Mouse (Mus musculus) liver, postnatal 0 days (tissue): ENCODE results near the gene Hivep3. TPM values are rescaled to one million over a fixed set of nuclear protein-coding genes. Genes with fewer than 3 reads are reported as not detected.

Source experiments
- ATAC-seq: fragments of 200-750 bp; cut with Nextera tagmentation; 2 replicates; pipeline ENCODE4 v1.8.0; 2017; ENCODE audit warnings: mild to moderate bottlenecking, moderate library complexity
- DNase-seq: peaks from one replicate; pipeline ENCODE4 v3.0.0-alpha.2; 2016
- H3K27ac ChIP-seq: fragments of 300-500 bp; sonication (generic); 2 replicates; pipeline ENCODE4 v1.5.1; 2014; ENCODE audit warnings: antibody characterized with exemption, moderate library complexity, mild to moderate bottlenecking, low read depth
- H3K27me3 ChIP-seq: fragments of 300-500 bp; sonication (generic); 2 replicates; pipeline ENCODE4 v1.6.1; 2014; ENCODE audit warnings: low read length, control low read depth, mixed read lengths; ENCODE audit not compliant: insufficient read depth
- H3K36me3 ChIP-seq: fragments of 300-500 bp; sonication (generic); replicated peaks from 2 replicates; pipeline ENCODE4 v1.6.1; 2014; ENCODE audit warnings: mild to moderate bottlenecking, control low read depth, low read length, moderate library complexity, mixed read lengths; ENCODE audit not compliant: insufficient read depth
- H3K4me1 ChIP-seq: fragments of 300-500 bp; sonication (generic); 2 replicates; pipeline ENCODE4 v1.6.1; 2014; ENCODE audit warnings: antibody characterized with exemption, mild to moderate bottlenecking, control low read depth; ENCODE audit not compliant: insufficient read depth
- H3K4me2 ChIP-seq: fragments of 300-500 bp; sonication (generic); 2 replicates; pipeline ENCODE4 v1.6.1; 2014; ENCODE audit warnings: low read depth, mild to moderate bottlenecking, low read length, moderate library complexity, mixed read lengths
- H3K4me3 ChIP-seq: fragments of 300-500 bp; sonication (generic); 2 replicates; pipeline ENCODE4 v1.5.1; 2014; ENCODE audit warnings: low read depth, low read length
- H3K9ac ChIP-seq: fragments of 300-500 bp; sonication (generic); replicated peaks from 2 replicates; pipeline ENCODE4 v1.6.1; 2014; ENCODE audit warnings: mild to moderate bottlenecking, moderate library complexity
- H3K9me3 ChIP-seq: fragments of 300-500 bp; sonication (generic); 2 replicates; pipeline ENCODE4 v1.6.1; 2016; ENCODE audit warnings: mild to moderate bottlenecking, control low read depth, low read length, mixed read lengths
- CTCF ChIP-seq: sonication (generic); IDR thresholded peaks from 2 replicates; pipeline ENCODE4 v1.5.1; 2016; ENCODE audit warnings: antibody characterized with exemption, low read depth
- EP300 ChIP-seq: IDR thresholded peaks from 2 replicates; pipeline ENCODE4 v1.6.1; 2016; ENCODE audit warnings: antibody characterized with exemption, low read depth, mild to moderate bottlenecking
- WGBS: fragments of 180-500 bp; shearing (Covaris S2); extraction: QIAGEN DNeasy Blood & Tissue Kit; methylation state at CpG from one replicate; pipeline ENCODE4 v1.1.7; 2014; ENCODE audit not compliant: insufficient replicate concordance; 5-methylcytosine and 5-hydroxymethylcytosine counted together
- polyA plus RNA-seq: library from polyadenylated mRNA; unstranded; fragments of >200 nt; fragmentation: Nextera tagmentation; extraction: Ambion mirVana; gene quantifications from 2 replicates; pipeline ENCODE4 v1.2.1, GENCODE M21; 2015

The Hivep3 gene
- polyA plus RNA-seq, 1 experiment from 2014 or later, result 3.8 TPM

DNA sequence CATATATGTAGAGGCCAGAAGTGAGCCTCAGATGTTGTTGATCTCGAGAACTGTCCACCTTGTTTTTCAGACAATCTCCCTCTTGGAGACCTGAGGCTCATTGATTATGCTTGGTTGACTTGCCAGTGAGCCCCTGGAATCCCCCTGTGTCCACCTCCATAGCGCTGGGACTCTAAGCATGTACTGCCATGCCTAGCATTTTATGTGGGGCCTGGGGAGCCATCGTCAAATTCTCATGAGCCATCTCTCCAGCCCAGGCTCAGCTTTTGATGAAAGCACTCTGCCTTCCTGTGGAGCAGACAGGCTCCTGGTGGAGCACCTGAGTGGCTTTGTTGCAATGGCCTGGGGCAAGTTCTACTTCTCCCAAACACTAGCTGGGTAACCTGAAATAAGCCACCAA lies 316.3 kb downstream of the Hivep3 start:
- WGBS, result 79% methylated on average over 3 of the region's 3 CpGs

DNA sequence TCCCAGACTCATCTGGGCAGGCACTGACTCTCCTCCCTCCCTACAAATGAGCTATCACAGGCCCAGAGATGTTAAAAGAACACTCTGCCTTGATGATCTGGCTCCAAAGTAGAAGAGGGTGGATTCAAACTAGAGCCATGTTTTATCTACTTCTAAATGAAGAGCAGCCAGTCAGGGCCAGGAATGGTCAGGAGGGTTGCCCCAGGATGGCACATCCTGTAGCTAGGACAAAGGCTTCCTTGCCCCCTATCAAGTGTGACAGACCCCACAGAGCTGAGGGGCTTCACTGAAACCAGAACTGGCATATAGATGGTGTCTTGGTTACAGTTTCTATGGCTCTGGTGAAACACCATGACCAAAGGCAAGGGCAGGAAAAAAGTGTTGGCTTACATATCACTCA lies 318.9 kb downstream of the Hivep3 start:
- Histone ChIP-seq H3K9me3 (no peaks in the 10 kb centered on the region), H3K27me3 (no peaks in the 10 kb centered on the region), H3K4me1 (peaks cover 5% of the 10 kb centered on the region; the same call in 1 of the 2 replicates), H3K36me3 (no peaks in the 10 kb centered on the region), H3K4me3 (no peak overlapping the region), H3K27ac (no peak overlapping the region), H3K4me2 (no peak overlapping the region), H3K9ac (no peak overlapping the region)
- no peak for TF ChIP-seq EP300
- TF ChIP-seq CTCF, result no peak
- no peak for ATAC-seq
- DNase-seq, result no peak

More for the DNA sequence above, 316.3 kb downstream of the Hivep3 start:
- ATAC-seq (no peak), DNase-seq (no peak)
- no peaks in the 10 kb centered on the region for H3K36me3 ChIP-seq
- peaks cover 5% of the 10 kb centered on the region; the same call in 1 of the 2 replicates for H3K4me1 ChIP-seq
- H3K27me3 ChIP-seq, result no peaks in the 10 kb centered on the region
- TF ChIP-seq EP300 (no peak), CTCF (no peak)
- no peaks in the 10 kb centered on the region for H3K9me3 ChIP-seq
- no peak overlapping the region for H3K4me2 ChIP-seq
- no peak overlapping the region for H3K9ac ChIP-seq
- no peak overlapping the region for H3K4me3 ChIP-seq
- H3K27ac ChIP-seq, result no peak overlapping the region

DNA sequence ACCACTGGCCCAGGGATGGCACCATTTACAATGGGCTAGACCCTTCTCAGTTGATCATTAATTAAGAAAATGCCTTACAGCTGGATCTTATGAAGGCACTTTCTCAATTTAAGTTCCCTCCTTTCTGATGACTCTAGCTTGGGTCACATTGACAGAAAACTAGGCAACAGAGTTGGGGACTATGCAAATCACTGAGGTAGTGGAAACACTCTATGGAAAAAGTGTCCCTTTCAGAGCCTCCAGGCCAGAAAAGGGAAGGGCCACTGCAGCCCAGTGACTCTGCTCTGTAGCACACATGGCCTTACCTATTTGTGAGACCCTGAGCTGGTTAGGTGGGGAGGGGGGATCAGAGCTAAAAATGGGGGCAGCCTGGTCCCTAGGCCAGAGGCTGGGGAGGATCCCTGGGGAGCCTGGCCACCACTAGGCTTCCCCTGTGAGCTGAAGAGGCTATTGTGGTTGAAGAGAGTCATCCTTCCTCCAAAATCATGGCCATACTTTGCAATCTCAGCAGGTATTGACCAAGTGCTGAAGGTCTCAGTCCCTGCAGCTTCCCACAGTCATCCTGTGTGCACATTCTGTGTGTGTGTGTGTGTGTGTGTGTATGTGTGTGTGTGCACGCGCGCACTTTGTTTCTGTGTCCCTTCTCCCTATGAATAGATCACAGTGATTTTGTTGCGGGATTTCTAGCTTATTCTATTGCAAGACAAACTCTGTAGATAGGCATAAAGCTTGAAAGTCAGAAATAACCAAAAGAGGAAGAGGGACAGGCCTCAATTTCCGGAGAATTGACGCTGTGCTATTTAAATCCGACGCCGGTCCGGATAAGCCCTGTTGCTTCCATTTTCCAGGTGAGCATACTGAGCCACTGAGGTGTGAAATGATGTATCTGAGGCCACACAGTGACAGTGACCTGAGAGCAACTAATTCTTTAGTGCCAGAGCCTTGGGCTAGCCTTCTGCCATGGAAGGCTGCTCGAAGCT lies 319.7 kb downstream of the Hivep3 start:
- no peak overlapping the region for H3K4me3 ChIP-seq
- no peak for ATAC-seq
- peak overlapping the region; percentile 44; the same call in 1 of the 2 replicates for H3K27ac ChIP-seq
- H3K27me3 ChIP-seq, result no peaks in the 10 kb centered on the region
- 52% methylated on average over 11 of the region's 11 CpGs for WGBS
- H3K9ac ChIP-seq, result no peak overlapping the region
- no peaks in the 10 kb centered on the region for H3K36me3 ChIP-seq
- DNase-seq, result no peak
- H3K4me1 ChIP-seq, result peaks cover 5% of the 10 kb centered on the region; the same call in 1 of the 2 replicates
- no peaks in the 10 kb centered on the region for H3K9me3 ChIP-seq
- no peak for TF ChIP-seq EP300
- no peak for TF ChIP-seq CTCF
- peak overlapping the region; percentile 6; the same call in 1 of the 2 replicates for H3K4me2 ChIP-seq

DNA sequence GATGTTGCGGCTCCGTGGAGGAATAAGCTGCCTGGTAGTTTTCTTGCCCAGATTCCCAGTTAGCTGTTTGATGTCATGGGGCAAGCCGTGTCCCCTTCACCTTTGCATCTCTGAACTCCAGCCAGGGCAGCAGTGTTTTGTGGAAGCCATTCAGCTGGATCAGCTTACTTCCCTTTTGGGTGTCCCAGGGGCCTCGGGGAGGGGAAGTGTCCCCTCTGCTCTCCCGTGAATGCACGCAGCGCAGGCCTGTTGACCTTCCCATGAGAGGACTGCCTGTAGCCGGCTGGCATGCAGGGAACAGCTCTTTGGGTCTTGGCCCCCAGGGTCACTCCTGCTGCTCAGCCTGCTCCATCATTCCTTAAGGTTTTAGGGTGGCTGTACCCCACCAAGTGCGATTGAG lies 320.6 kb downstream of the Hivep3 start:
- H3K27ac ChIP-seq, result 0 out of 2 replicates have a peak overlapping the region, but pooled peaks have one; percentile 39
- WGBS, result 39% methylated on average over 9 of the region's 9 CpGs
- ATAC-seq (peak; percentile 31; the same call in 1 of the 2 replicates), DNase-seq (peak; percentile 54)
- peaks cover 5% of the 10 kb centered on the region; the same call in 1 of the 2 replicates for H3K4me1 ChIP-seq
- no peaks in the 10 kb centered on the region for H3K9me3 ChIP-seq
- H3K36me3 ChIP-seq, result no peaks in the 10 kb centered on the region
- no peak overlapping the region for H3K4me2 ChIP-seq
- H3K9ac ChIP-seq, result no peak overlapping the region
- TF ChIP-seq CTCF (no peak), EP300 (no peak)
- H3K27me3 ChIP-seq, result no peaks in the 10 kb centered on the region
- H3K4me3 ChIP-seq, result no peak overlapping the region

DNA sequence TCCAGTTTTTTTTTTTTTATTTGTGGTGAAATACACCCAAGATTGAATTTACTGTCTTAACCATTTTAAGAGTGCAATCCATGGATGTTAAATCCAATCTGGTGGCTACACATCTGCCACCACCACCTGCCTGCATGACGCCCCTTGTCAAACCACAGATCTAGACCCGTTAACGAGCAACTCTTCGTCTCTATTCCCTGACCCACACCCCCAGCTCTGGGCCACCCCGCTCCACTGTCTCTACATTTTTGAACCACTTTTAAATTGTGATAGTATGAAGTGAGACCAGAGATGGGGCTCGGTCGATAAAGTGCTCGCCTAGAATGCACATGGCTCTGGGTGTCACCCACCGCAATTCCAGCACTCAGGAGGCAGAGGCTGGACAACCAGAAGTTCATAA lies 322.9 kb downstream of the Hivep3 start:
- Histone ChIP-seq H3K9ac (no peak overlapping the region), H3K27me3 (no peaks in the 10 kb centered on the region), H3K4me3 (no peak overlapping the region), H3K27ac (no peak overlapping the region), H3K4me2 (no peak overlapping the region), H3K36me3 (no peaks in the 10 kb centered on the region), H3K9me3 (no peaks in the 10 kb centered on the region), H3K4me1 (peaks cover 5% of the 10 kb centered on the region; the same call in 1 of the 2 replicates)
- TF ChIP-seq CTCF (no peak), EP300 (no peak)
- ATAC-seq (no peak), DNase-seq (no peak)
- WGBS, result 75% methylated on average over 9 of the region's 9 CpGs

DNA sequence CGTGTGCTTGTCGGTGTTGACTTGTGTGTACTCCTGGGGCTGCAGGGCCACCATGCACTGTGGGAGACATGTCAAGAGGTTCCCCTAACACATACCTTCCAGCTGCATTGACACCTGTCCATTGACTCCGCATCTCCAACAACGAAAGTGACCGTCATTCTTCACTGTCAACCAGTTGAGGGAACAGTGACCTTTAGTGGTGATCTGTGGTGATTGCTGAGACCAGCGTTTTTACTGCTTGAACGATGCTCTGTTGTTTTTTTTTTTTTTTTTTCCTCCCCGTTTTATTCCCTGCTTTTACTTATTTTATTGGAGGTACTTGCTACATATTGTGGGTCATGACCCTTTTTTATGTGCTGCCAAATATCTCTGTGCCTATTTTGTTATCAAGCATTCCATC lies 323.9 kb downstream of the Hivep3 start:
- DNase-seq (no peak), ATAC-seq (no peak)
- H3K4me1 ChIP-seq, result peaks cover 5% of the 10 kb centered on the region; the same call in 1 of the 2 replicates
- no peak overlapping the region for H3K4me3 ChIP-seq
- WGBS, result 70% methylated on average over 8 of the region's 8 CpGs
- no peak overlapping the region for H3K27ac ChIP-seq
- no peak overlapping the region for H3K9ac ChIP-seq
- H3K9me3 ChIP-seq, result no peaks in the 10 kb centered on the region
- H3K4me2 ChIP-seq, result no peak overlapping the region
- no peaks in the 10 kb centered on the region for H3K36me3 ChIP-seq
- no peaks in the 10 kb centered on the region for H3K27me3 ChIP-seq
- TF ChIP-seq CTCF (no peak), EP300 (no peak)
